Mouse (Mus musculus) layer of hippocampus, adult 18-20 months (tissue): ENCODE data around the gene Ttc1. TPM values are rescaled to one million over a fixed set of nuclear protein-coding genes. Genes with fewer than 3 reads are reported as not detected.

ENCODE experiments used
- DNase-seq, 2 experiments: peaks; one replicate each; pipeline ENCODE4 v3.0.0; 2022; ENCODE audit warnings: low spot score in 2 of 2
- long read RNA-seq: library from polyadenylated mRNA; stranded (forward); transcript quantifications from one replicate; pipeline ENCODE4 v2.0.0, GENCODE M21; 2021
- total RNA-seq, 2 experiments: library from RNA; stranded (reverse); gene quantifications; 2 replicates each; pipeline ENCODE4 v1.2.3; 2021

Ttc1 gene
- 10 to 100 TPM; 60.4 to 61.6 TPM for total RNA-seq
- long read RNA-seq, transcript Ttc1-201 (8 exons, 1,438 nt): major isoform, 63 of 71 reads
- long read RNA-seq, partial matches to known transcripts: 4 of 71 reads
- long read RNA-seq, other reads (novel, unspliced or antisense): 4 of 71 reads

DNA sequence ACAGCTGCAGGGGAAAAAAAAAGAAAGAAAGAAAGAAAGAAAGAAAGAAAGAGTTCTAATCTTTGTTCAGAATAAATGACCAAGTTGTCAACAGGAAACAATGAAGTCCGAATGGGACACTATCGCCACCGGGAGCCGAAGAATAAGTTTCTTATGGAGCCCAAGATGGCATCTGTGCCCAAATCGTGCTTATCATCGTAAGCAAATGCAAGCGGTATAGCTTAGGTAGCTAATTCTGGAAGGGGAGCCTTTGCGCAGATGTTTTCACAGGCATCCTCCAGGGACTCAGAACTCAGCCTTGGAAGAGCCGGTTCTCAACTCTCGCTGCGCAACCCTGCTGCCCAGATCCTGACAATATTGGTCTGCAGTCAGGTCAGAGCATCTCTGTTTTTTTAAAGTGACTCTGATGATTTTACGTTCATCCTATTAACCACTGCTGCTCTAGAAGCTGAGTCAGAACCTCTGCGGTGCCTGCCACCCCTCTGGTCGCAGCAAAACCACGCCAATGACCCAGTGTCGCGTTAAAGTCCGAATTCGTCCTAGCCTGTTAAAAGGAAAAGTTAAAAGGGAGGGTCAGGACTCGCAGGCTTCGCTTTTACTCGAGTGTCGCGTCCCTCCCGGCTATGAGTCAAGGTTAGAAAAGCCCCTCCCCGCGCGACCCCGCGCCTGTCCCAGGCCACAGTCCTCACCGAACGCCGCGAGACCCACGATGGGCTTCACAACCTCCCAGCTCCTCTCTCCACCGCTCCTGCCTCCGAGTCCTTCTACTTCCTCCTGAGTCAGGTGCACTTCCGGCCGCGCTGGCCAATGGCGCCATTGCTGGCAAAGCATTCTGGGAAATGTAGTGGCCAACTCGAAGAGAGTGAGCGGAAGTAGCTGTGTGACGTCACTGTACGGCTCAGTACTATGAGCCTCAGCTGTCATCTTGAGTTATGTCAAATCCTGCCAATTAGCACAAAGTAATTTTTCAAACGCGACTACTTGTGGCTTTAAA lies at the start of gene Ttc1:
TSS of gene Ttc1 (minus strand) at position 776 of the 994 bp plus-strand sequence.
- DNase-seq: peak; percentile 98 to 99

- no peak for DNase-seq
Observed at GRCm38 (mm10) chr11:43795992-43796391, 48.2 kb upstream of the Ttc1 start.

DNA sequence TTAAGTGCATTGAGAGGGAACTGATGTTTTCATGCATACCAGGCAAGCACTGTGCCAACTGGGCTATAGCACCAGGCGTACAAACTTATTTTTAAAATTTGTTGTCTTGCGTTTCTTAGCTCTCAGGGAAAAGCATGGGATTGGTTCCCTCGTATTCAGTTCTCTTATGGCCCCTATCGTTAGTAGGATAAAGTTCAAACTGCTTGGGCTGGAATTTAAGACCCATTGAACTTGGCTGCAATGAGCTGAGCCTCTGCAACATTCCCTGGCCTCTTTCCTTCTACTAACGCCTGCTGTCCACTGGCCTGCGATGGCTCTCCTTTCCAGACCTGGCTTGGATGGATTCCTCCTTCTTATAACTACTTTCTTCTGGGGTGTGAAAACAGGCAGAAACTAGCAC lies 42.6 kb upstream of the Ttc1 start:
- no peak for DNase-seq

DNA sequence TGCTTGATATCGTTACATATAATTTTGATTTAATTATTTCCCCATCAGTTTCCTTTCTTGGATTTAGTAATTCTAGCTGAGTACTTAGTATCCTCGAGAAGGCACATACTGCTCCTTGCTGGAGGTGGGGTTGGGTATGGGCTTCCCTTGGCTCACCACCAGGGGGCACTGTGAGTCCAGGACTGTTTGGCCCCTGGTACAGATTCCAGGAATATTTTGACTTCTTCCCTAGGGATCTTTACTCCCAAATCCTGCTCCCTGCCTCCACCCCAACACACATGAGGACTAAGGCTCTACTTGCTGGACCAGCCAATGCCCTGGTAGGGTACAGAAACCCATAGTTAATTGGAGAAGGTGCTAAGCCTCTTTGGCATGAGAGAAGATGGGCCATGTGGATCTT lies 36.0 kb upstream of the Ttc1 start:
- DNase-seq: peak; percentile 30 to 79

- no peak for DNase-seq
Observed at GRCm38 (mm10) chr11:43783106-43783505, 35.3 kb upstream of the Ttc1 start.

- DNase-seq: no peak
Observed at GRCm38 (mm10) chr11:43779551-43779950, 31.7 kb upstream of the Ttc1 start.

DNA sequence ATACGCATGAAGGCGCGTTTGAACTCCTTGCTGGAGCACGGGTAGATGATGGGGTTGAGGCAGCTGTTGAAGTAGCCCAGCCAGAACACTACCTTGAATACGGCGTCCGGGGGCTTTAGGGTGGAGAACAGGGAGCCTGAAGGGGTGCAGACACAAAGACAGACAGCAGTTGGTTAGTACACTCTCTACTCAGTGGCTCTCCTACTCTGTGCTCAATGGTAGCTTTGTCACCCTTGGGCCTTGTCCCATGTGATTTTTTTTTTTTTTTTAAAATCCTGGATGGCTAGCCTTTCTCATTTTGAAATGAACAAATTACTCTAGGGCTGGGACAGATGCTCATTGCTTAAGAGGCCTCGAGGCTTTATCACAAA lies 28.5 kb upstream of the Ttc1 start:
- DNase-seq: no peak

GRCm38 (mm10) chr11:43775469-43776323 lies 27.9 kb upstream of the Ttc1 start:
- no peak for DNase-seq

DNA sequence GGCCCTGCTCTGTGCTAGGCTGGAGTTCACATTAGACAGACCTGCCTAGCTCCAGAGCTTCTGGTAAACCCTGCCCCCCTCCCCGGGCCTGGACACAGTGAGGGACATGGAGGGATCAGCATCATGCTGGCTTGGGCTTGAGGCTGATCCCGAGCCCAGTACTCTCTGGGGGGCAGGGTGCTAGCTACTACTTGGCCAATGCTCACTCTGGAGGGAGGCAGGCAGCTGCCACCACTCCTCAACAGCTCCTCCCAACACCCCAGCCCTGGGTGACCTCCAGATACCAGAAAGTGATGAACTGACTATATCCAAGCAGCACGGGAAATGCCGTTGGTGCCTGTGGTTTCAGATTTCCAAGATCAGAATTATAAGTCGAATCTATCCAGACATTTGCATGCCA lies 25.9 kb upstream of the Ttc1 start:
- no peak for DNase-seq

DNA sequence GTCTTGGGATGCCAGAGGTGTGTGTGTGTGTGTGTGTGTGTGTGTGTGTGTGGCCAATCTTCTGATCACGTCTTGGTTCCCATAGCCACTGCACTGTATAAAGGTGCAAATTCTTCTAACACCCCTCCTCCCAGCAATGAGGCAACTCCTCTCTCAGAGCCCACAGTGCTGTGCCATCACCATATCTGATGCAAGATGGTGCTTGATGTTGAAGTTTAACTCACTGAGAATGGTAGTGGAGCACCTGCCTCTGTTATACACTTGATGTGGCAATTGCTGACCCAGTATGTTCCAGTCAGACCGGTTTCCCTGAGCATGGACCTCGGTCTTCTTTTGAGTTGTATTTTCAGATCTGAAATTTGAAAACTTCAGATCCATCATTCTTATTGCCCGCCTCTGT lies 22.3 kb upstream of the Ttc1 start:
- no peak for DNase-seq

GRCm38 (mm10) chr11:43767749-43768148 lies 19.9 kb upstream of the Ttc1 start:
- no peak for DNase-seq

GRCm38 (mm10) chr11:43766922-43767648 lies 19.3 kb upstream of the Ttc1 start:
- peak; percentile 61 to 86 for DNase-seq

DNA sequence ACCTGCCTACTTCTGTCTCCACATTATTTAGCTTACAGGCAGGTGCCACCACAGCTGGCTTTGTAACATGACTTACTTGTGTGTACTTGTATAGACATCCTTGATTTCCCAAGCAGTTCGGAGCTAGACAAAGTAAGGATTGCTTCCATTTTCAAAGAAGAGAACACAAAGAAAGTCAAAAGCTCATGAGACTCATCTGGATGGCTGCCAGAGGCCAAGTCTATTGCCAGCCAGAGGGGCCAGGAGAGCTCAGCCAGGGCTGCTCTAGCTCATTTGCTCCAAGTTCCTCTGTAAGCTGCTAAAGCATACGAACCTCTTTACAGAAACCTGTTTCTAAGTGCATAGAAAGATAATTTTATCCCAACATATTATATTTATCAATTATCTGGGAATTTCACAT lies 10.6 kb upstream of the Ttc1 start:
- no peak for DNase-seq

DNA sequence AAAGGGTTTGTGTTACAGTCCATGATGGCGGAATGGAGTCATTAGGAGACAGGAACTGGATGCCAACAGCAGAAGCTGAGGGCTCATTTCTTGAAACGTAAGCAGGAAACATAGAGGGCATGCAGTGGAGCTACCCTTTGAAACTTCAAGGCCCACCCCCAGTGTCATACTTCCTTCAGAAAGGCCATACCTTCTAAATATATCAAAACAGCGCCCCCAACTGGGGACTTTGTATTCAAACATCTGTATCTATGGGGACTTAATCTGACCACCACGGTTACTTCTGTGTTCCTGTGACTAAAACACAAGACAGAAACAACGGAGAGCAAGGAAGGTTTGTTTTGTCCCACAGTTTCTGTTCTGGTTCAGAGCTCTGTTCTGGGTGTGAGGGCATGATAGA lies 7.6 kb upstream of the Ttc1 start:
- DNase-seq: no peak

GRCm38 (mm10) chr11:43754568-43754967 lies 6.8 kb upstream of the Ttc1 start:
- DNase-seq: no peak

GRCm38 (mm10) chr11:43751542-43751941 lies 3.7 kb upstream of the Ttc1 start:
- no peak for DNase-seq

DNA sequence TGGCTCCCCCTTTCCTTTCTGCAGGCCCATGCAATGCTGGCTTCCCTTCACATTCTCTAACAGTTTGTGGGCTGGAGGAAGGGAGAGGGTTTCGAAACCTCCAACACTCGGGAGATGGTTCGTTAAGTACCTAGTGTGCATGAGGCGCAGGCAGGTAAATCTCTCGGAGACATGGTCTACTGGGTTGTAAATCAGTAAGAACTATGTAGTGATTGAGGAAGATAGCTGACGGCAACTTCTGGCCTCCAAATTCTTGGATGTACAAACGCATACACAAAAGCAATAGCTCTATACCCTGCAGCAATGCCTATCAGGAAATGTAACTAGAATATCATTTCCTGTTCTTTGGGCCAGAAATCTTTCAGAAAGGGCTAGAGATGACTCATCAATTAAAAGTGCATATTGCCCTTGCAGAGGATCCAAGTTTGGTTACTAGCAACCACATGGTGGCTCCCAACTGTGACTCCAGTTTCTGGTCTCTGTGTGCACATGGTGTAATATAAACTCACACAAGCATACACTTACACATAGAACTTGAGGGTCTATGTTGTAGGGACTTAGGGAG lies 19.0 kb downstream of the Ttc1 start:
- DNase-seq: peak; percentile 41 to 69

- no peak for DNase-seq
Observed at GRCm38 (mm10) chr11:43727796-43728195, 20.0 kb downstream of the Ttc1 start.

DNA sequence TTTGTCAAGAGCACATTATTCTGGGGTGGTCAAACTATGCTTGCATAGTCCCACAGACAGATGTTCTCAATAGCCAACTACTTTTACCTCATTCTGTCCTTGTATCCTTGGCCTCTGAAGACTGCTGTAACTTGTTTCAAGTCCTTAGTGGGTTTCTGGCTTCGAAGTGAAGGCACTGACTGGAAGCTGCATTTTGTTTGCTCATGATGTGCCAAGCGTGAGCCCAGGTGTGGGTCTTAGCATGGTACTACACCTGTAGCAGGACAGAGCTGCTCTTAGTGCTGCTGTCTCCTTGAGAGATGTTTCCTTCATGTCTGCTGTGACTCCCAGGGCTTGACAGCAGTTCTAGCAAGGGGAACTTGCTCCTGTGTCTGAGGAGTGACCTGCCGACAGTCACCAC lies 24.4 kb downstream of the Ttc1 start:
- DNase-seq: no peak

DNA sequence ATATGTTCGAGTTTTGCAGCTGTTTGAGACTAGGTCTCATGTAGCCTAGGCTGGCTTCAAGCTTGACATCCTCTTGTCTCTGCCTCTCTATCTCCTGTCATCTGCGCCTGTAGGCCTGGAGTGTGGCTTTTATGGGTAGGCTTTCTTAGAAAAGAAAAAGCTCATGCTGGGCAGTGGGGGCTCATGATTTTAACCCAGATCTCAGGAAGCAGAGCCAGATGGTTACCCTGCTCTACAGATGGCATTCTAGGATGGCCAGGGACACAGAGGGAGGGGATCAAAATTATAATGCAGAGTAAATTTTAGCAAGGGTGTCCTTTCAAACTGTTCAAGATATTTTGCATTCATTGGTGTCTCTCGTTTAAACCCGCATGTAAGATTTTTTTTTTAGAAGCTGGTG lies 35.6 kb downstream of the Ttc1 start:
- peak in 1 of 2 experiments; percentile 52 for DNase-seq

- no peak for DNase-seq
Observed at GRCm38 (mm10) chr11:43708409-43708808, 39.4 kb downstream of the Ttc1 start.
